9 mouse cellular contexts compared by ENCODE assay signal in genomic region chr1:167414846-167415245, GRCm38 (mm10). TPM values are rescaled to one million over a fixed set of nuclear protein-coding genes. Genes with fewer than 3 reads are reported as not detected.
DNase-seq lines count a peak whose midpoint lies in the region; ATAC-seq and TF ChIP-seq lines count a peak whose summit lies in the region.
"Had no signal": no experiment of that assay in that cellular context is flagged by ENCODE, and none has a peak within 500 bp of the region (broad histone marks: within the 10 kb centered on the region; RNA-seq: fewer than 3 reads in every experiment).

No protein-coding gene starts in this region.

- 0 out of 2 replicates have a peak, but pooled peaks cover 8% of the 10 kb centered on the region for H3K27me3 ChIP-seq in liver, postnatal 0 days (ENCODE audit: insufficient read depth, low read length)

- no peaks in the 10 kb centered on the region for H3K9me3 ChIP-seq in liver, postnatal 0 days (ENCODE audit: low read length)
- H3K9me3 ChIP-seq: limb, embryonic 12.5 days had no signal

- TF ChIP-seq EP300 in liver, postnatal 0 days (IDR thresholded peaks at IDR 0.05; ENCODE audit: low read depth): no peak

- DNase-seq in CD8-positive naive resting alpha-beta T cell, adult 2 months (ENCODE audit: low read depth in 2 of 2, low spot score in 2 of 2): peak; percentile 24 to 55
- peak; percentile 88 for DNase-seq in adipocyte (ENCODE audit: low spot score)
- peak; percentile 78 to 85 for DNase-seq in cerebellum, postnatal 4 days (ENCODE audit: low spot score in 2 of 2)
- DNase-seq in gastrocnemius, adult 8-10 months (ENCODE audit: low spot score in 2 of 2): peak; percentile 54 to 61
- peak; percentile 79 for DNase-seq in kidney, postnatal 14 days
- DNase-seq in liver, postnatal 0 days: peak; percentile 73
- peak; percentile 36 for DNase-seq in retina, adult 2 months (ENCODE audit: low read depth, low spot score)
- DNase-seq in thymus, postnatal 36 days: peak; percentile 54 to 60

- peak; percentile 95 for TF ChIP-seq CTCF in liver, postnatal 0 days (IDR thresholded peaks at IDR 0.05; ENCODE audit: low read depth)

- peak; percentile 36; the same call in 1 of the 2 replicates for ATAC-seq in liver, postnatal 0 days

- no peaks in the 10 kb centered on the region for H3K4me1 ChIP-seq in liver, postnatal 0 days (ENCODE audit: insufficient read depth)
- H3K4me1 ChIP-seq: limb, embryonic 12.5 days had no signal

- H3K4me3 ChIP-seq in liver, postnatal 0 days (ENCODE audit: low read depth, low read length): no peak overlapping the region
- H3K4me3 ChIP-seq: limb, embryonic 12.5 days had no signal

- no peak overlapping the region for H3K9ac ChIP-seq in liver, postnatal 0 days (replicated peaks)
- H3K9ac ChIP-seq: limb, embryonic 12.5 days had no signal

- no peak overlapping the region for H3K27ac ChIP-seq in liver, postnatal 0 days (ENCODE audit: low read depth)
- H3K27ac ChIP-seq: limb, embryonic 12.5 days had no signal

- 4% methylated on average over 7 of the region's 7 CpGs for WGBS in liver, postnatal 0 days (ENCODE audit: insufficient replicate concordance)

- H3K4me2 ChIP-seq in liver, postnatal 0 days (ENCODE audit: low read depth, low read length): no peak overlapping the region
- H3K4me2 ChIP-seq: limb, embryonic 12.5 days had no signal

- no peaks in the 10 kb centered on the region for H3K36me3 ChIP-seq in liver, postnatal 0 days (replicated peaks; ENCODE audit: insufficient read depth, low read length)
- H3K36me3 ChIP-seq: limb, embryonic 12.5 days had no signal

RNA-seq across cellular contexts. Expression of gene Mgst3, which starts 21.2 kb away (rescaled TPM):
- 100 to 1,000 TPM; 127 to 180 (median 152) TPM for total RNA-seq in gastrocnemius, adult 8-10 months (2022)
- polyA plus RNA-seq in liver, postnatal 0 days (2015; fragmentation: Nextera tagmentation; extraction: Ambion mirVana): 161 and 163 TPM in 2 replicates

RNA-seq across cellular contexts. Expression of gene Lrrc52, which starts 51.7 kb away (rescaled TPM):
- total RNA-seq in gastrocnemius, adult 8-10 months (2022): 10 to 100 TPM in 2 of 4 experiments, 1 to 10 TPM in 2; 5.6 to 14.6 (median 9.2) TPM
- not detected in 2 replicates for polyA plus RNA-seq in liver, postnatal 0 days (2015; fragmentation: Nextera tagmentation; extraction: Ambion mirVana)
- polyA plus RNA-seq: limb, embryonic 12.5 days had no signal

Comparison
In these comparisons a context has a peak if more than half of its experiments do, and no peak if none do; other contexts are left out.
1. DNase-seq: peak in every context shown above with its lines; median percentile 88 in adipocyte; 82 in cerebellum, postnatal 4 days; 79 in kidney, postnatal 14 days; 73 in liver, postnatal 0 days; 58 in gastrocnemius, adult 8-10 months; 57 in thymus, postnatal 36 days; 40 in CD8-positive naive resting alpha-beta T cell, adult 2 months; 36 in retina, adult 2 months.